Mouse (Mus musculus): ENCODE measurements at regions not wholly inside any gene's neighbourhood (a gene's known extent, or its start where the extent isn't known, plus 50 kb on each side); places are given as distances from the start of the nearest gene placed in this dataset.

DNA sequence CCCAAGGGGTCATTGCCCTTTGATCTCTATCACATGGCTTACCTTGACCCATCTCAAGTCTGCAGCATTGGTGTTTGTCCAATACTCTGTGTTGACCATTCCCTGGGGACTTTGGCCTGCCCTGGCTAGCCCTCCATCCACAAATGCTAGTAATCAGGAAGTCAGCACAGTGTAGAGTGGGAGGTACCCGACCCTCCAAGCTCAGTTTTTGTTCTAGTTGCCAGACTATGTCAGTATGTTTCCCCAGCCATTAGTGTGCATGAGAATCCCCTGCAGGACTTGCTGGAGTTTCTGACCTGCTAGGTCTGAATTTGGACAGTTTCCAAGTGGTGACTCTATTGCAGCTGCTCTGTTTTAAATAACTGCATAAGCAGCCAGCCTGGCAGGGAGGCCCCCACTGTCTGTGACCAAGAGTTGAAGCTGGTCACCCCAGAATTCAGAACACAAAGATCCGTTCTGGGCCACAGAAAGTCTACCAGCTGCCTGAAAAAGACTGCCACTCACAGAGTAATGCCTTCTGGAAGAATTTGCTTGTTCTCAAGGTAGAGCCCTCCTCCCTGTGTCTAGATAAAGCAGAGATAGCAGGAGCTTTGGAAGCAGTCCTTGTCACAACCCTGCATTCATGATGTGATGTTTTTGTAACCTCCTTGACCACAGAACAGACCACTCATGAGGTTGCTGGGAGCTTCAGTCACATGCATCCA lies 118.0 kb upstream of the Slc22a23 start:
- no peak for DNase-seq (ENCODE audit: low spot score)

DNA sequence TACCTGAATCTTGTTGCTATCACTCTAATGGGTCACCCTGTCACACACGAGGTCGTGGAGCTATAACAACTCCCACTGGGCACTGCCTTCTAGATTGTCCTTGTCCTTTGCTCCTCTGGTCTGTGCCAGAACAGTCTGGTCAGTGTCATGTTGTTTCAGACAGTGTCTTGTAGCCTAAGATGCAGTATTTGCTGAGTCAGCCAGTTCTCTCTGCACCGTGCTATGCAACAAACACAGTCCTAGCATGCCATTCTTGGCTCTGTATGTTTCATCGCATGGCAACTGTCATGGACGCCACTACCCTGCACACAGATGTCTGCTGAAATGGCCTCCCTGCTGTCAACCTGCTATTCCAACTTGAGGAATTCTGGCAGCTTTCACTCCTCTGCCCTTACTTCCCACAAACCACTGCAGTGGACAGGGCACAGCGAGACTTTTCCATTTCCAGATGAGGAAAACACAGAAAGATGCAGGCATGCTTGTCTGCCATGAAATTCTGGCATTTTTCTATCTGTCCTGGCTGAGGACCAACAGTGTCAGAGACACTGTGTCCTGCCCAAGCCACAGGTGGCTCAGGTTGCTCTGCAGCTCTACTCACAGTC lies 117.3 kb upstream of the Slc22a23 start:
- DNase-seq (ENCODE audit: low spot score): no peak

DNA sequence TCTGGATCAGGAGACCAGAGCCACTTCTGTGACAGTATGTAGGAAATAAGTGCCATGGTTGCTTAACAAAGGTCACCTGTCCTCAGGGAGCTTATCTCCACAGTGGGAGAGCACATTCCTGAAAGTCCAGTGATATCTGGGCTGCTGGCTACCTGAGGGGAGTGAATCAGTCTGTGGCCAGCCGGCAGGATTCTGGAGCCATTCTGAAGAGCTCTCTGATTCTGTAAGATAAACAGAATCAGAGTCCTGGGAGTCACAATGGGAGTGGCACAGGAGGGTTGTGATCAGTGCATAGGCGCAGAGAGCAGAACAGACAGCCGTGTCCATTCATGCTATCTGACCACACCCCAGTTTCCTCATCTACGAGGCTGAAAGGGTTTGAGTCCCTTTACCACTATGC lies 116.0 kb upstream of the Slc22a23 start:
- DNase-seq (ENCODE audit: low spot score): no peak

DNA sequence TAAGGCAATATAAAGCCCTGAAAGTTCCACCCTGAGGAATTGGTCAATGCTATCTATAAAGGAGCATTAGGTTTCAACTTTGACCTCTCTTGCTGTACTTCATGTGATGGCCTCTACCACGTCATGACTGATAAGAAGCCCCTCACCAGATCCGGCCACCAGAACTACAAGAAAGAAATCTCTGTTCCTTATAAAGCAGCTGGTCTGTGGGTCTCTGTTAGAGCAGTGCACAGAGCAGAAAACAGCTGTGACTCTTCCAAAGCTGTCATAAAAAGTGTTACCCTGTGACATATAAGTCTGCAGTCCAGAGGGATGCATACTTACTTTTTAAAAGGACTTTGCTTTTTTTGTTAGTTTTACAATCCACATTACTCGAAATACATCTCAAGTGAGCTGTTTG lies 111.1 kb upstream of the Slc22a23 start:
- no peak for DNase-seq (ENCODE audit: low spot score)

DNA sequence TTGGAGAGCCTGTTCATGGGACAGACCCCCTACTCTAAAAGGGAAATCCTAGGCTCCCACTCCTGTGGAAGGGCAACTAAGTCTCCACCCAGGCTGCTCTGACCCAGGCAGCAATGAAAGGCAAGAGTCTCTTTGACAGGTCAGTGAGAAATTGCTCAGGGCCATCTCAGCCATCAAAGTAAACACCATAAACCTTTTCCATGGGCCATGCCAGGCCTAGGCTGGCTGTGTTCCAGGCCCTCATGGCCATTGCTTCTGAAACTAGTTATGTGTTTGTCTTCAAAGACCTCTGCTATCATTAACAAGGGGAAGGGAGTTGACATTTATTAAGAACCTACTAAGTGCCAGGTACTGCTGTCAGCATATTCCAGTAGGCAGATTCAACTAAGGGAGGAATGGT lies 101.8 kb upstream of the Slc22a23 start:
- DNase-seq (ENCODE audit: low spot score): no peak

DNA sequence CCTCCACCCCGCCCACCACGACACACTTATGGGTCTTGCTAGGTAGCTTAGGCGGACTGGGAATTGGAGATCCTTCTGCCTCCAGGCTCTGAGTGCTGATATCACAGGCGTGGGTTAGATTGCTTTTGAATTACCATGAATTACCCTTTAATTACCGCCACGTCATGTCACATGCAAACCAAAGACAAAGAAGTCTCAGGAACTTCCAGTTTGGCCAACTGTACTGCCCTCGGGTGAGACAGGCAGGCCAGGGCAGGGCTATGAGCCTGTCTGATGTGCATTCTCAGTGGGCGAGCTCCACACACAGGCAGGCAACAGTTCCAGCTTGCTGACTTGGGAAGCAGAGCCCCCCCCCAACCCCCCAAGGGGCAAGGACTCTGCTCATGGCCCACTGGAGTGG lies 101.3 kb upstream of the Slc22a23 start:
- DNase-seq (ENCODE audit: low spot score): no peak

DNA sequence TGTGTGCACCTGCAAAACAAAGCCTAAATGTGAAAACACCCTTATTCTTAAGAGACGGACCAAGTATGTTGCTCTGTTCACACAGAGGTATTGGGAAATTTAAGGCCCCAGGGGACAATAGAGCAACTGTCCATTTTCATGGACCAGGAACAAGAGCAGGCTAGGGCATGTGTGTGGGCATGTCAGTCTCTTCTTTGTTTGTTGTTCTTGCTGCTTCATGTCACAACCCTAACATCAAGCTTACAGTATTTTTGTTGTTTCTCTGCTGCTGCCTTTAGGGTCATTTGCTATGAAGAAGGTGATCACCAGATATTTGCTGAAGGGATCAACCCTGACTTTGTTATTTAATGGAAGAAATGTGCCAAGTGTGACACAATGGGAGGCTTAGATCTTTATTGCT lies 96.4 kb upstream of the Slc22a23 start:
- no peak for DNase-seq (ENCODE audit: low spot score)

DNA sequence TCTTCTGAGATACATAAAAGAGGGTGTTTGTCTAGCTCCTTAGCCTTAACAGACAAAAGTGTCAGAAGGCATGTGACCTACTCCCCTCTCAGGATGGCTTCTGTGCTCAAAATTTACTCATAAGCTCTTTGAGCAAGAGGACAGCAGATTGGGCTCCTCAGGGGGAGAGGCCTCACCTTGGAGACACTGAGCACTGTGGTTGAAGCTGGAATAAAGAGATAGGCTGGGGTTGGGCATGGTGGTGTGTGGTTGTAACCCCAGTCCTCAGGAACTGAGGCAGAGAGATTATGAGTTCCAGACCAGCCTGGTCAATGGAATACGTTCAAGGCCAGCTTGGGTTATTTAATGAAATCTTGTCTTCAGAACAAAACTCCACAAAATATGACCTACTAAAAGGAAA lies 82.5 kb upstream of the Slc22a23 start:
- DNase-seq (ENCODE audit: low spot score): no peak

DNA sequence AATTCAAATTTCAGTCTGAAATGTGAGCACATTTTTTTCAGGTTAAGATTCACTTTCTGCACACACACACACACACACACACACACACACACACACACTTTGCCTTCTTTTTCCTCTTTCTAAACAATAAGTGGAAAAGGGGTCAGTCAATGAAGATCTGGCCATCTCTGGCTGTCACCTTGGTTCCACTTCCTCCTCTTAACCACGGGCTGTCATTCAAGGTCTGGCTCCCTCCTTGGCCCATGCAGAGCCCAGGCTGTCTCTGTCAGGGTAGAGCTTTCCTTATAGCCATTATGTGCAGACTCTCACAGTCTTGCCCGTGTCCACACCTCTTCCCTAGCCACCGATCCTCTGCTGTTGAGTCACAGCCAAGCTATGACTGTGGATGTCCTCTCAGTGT lies 79.9 kb upstream of the Slc22a23 start:
- no peak for DNase-seq (ENCODE audit: low spot score)

DNA sequence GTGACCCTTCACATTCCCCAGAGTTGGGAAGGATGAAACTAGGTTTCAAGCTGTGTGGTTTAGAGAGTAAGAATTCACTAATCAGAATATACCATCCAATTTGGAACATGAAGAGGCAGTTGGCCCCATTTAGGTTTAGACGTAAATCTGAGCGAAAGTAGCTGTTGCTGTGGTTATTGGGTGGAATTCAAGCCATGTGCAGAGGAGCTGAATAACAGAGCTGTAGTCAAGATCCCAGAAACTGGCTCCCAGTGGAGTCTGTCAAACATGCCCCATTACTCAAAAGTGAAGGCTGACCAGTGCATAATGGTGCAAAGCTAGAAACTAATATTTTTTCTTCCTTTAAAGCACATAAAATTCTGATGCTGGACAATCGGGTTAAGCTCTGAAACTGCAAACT lies 76.7 kb upstream of the Slc22a23 start:
- no peak for DNase-seq (ENCODE audit: low spot score)

DNA sequence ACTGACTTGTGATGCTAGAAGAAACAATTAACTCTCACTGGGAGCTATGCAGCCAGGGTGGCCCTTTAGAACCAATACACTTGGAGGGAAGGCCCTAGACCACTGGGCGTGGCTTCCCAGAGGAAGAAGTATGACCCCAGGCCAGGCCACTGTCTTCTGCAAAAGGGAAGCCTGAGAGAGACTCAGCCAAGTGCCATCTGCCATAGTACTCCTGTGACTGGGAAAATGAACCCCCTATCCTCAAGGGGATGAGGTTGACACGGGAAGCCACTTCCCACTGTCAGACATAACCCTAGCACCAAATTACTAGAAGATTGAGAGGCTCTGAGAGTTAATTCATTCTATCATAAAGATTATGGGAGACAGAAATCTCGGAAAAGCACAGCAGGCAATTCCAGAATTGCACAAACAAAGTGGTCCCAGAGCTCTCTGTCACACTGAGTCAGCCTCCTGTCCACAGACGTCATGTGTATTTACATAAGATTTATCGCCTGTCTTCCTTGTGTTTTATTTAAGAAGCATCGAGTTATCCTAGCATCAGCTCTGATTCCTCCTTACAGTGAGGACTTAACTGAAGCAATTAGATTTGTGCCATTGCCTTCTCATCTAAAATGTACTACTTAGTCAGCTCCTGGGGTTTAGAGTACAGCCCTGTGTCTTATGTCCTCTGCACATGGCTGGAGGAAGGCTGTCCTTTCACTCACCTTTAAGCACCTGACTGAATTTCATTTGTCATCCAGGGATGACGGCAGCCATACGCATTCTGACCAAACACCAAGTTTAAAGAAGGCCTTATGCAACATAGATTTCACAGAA lies 75.6 kb upstream of the Slc22a23 start:
- no peak for DNase-seq (ENCODE audit: low spot score)

DNA sequence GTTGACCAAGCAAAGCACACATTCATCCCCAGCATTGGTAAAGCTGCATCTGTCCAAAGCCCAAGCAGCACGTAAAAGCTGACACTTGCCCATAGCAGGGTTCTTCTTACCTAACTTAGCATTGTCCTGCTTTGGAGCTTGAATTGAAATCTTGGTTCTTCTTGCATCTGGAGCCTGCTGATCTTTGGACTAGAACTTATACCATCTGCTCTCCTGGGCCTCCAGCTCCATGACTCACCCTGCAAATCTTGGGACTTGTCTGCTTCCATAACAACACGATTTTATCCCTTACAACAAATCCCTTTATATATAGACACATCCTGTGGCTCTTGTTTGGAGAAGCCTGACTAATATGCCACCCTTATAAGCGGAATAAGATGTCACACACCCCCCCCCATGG lies 74.1 kb upstream of the Slc22a23 start:
- DNase-seq (ENCODE audit: low spot score): no peak

DNA sequence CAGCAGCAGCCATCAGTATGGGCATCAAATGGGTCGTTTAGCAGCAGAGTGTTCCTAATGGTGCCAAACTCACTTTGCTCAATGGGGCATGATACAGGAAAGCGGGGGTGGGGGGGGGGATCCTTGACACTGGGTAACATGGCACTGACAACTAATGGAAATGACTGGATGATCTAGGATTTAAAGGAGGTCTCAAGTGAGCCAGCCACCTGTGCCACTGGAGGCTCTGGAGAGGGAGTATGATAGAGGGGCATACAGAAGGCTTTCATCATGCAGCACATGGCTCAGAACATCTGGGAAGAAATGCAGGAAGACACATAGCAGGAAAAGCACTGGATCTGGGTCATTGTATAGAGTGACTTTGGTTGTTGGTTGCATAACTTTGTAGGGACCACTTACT lies 71.6 kb upstream of the Slc22a23 start:
- DNase-seq (ENCODE audit: low spot score): no peak

DNA sequence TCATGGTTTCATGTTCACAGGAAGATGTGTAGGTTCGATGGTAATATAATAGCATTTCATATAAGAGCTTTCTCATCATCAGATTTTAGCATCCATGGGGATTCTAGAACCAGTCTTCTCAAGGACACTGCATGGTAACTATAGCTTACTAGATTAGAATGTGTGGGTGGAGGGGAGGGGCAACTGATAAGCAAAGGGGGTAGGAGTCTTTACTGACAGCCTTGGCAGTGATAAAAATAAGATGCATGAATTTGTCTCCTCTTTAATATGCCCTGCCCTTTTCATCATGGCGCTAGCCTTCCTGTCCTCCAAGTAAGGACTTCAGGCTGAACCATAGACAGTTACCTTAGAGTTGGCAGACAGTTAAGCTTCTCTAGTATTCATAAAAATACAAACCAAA lies 69.6 kb upstream of the Slc22a23 start:
- no peak for DNase-seq (ENCODE audit: low spot score)

DNA sequence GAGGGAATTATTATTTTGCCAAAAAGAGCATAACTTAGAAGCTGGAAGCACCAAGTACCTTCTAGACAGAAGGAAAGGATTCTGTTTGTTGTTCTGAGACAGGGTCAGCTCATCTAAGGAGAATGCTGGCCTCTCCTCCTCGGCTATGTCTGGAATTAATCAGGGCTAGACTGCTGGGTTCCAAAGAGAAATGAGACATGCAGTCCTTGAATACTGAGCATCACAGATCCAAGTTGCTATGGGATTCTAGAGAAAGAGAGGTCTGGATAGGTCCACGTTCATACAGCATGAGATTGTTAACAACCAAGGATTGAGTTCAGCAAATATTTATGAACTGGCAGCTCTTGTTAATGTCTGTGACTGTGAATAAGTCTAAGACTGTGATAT lies 63.7 kb upstream of the Slc22a23 start:
- DNase-seq (ENCODE audit: low spot score): no peak

DNA sequence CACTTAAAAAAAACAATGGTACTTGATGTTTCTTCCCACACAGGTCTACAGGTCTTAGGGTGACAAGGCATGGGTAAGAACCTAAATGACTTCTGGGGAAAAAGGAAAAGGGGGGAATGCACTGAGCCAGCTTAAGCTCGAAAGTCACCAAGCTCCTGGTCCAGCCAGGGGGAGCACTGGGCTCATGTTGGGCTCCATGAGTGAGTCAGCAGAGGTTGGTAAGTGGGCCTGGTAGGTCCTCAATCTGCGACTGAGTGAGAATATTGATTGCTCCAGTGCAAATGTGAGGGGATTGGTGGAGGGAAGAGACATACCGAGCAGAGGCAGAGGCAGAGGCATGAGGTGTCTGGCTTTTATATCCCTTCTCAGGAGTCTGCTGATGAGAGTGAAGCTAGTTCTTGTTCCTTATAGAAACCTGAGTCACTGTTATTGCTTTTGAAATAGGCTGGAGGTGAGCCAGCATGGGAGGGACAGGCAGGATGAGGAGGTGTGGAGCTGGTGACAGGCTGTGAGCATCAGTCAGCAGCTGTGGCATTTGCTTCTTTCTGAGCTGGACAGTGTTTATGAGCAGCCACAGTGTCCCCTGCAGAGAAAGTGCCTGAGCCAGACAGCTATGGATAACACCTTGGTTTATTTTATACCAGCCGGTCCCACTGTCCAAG lies 63.2 kb upstream of the Slc22a23 start:
- DNase-seq (ENCODE audit: low spot score): peak; percentile 40

DNA sequence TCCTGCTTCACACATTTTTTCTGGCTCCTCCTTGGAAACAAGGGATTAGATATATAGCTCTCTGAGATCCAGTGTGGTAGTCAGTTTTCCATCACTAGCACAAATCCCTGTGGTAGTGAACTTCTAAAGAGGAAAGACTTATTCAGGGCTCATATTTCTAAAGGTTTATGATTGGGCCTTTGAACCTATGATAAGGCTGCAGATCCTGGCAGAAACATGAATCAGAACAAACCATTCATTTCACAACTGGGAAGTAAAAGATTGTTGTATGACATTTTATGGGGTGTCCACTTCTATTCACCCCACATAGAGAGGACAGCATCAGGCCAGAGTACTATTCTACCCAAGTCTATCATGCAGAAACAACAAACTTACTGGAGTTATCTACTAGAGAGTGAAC lies 61.3 kb upstream of the Slc22a23 start:
- no peak for DNase-seq (ENCODE audit: low spot score)

DNA sequence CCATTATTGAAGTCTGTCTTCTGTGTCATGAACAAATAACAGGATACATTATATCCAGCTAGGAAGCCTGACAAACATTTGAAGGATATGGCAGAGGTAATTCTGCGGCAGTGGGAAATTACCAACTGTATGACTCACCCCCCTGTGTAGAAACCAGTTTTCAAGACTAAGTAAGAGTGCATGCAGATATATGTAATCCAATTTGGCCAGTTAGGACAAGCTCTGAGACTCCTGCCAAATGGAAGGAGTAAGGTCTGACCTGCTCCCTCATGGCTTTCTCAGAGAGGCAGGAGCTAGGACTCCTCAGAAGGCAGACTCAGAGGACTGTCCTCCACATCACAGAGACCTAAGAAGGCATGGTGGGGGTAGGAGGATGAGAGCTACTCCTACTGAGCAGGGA lies 57.6 kb upstream of the Slc22a23 start:
- no peak for DNase-seq (ENCODE audit: low spot score)

DNA sequence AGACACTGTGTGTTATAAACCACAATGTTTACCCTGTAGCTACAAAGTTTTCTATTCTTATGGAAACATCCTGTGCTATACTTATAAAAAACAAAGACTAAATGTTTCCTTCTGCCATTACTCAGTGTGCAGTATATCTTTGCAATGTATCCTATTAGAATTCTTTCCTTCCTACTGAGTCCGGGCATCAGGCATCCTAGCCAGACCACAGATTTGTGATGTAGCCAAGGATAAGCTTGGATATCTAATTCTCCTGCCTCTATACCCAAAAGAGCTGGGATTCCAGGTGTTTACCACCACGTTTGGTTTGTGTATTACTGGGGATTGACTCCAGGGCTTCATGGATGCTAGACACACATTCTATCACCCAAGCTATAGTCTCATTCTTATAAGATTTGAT lies 56.0 kb upstream of the Slc22a23 start:
- DNase-seq (ENCODE audit: low spot score): no peak

DNA sequence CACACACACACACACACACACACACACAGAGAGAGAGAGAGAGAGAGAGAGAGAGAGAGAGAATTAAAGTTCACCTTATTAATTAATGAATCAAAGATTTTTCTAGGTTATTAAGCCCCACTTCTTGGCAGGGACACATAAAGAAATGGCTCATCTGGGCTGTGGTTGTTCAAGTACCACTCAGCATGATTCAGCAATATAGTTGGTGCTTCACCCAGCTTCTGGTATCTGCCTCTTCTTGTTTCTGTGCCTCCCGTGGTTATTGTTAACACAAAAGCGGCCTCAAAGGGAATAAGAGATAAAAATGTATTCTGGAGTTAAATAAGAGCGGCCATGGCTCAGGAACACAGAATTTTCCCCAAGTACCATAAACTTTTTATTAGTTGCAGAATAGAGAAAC lies 53.9 kb upstream of the Slc22a23 start:
- DNase-seq (ENCODE audit: low spot score): no peak

DNA sequence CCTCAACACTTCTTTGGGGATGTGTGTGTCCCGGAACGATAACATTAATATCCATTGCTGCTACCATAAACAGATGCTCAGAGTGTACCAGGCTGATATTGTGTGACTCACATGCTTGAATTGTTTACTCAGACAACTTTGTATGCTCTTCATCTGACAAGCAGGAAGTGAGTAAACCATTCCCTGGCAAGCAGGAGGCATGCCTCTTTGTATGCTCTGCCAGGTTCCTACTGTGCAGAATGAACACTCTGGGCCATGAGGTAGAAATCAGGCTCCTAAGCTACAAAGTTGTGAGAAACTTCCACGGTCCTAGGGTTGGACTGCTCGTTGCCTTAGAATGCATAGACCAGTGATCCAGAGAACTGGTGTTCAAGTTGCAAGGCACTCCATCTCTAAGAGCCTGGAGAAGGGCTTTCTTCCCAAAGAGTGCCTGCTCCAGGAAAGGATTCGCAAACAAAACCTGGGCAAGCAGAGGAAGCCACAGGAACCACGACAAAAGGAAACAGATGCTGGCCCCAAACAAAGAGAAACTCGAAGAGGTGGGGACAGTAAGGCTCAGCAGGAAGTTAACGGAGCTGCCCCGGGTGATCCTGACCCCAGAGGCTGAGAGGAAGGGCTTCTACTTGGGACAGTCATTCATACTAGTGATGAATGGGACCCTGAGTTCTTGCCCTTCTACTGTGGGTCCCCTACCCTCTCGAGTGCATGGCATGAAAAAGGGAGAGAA lies 53.2 kb upstream of the Slc22a23 start:
- no peak for DNase-seq (ENCODE audit: low spot score)

DNA sequence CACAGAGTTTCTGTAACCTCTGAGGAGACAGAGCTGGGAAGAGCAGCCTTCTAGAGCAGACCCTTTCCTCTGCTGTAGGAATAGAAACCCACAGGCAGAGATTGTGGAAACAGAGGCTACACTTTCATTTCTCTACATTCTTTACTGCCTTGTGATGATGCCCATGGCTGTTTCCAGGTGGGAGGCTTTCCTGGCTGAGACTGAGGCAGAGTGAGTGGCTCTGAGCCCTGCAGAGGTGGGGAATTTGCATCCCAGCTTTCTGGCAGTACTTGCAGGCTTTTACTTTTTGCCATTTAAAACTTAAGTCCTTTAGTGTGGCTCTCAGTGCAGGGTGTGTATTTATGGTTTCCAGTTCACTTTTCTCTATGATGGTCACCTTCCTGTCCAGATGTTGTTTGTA lies 50.5 kb upstream of the Slc22a23 start:
- no peak for DNase-seq (ENCODE audit: low spot score)
